Mouse (Mus musculus) myocyte (in vitro differentiated cells): ENCODE results near the gene Pias3.

Experiments used
- CEBPB ChIP-seq: IDR thresholded peaks from 2 replicates; pipeline ENCODE4 v1.6.1; 2011; ENCODE audit warnings: mild to moderate bottlenecking, moderate library complexity; ENCODE audit not compliant: poor library complexity, insufficient read depth, severe bottlenecking
- POLR2A ChIP-seq: IDR thresholded peaks from one replicate; pipeline ENCODE4 v1.6.1; 2011; ENCODE audit warnings: low read depth, mild to moderate bottlenecking, control low read depth, moderate library complexity; ENCODE audit not compliant: insufficient read length
- POLR2AphosphoS2 ChIP-seq: IDR thresholded peaks from one replicate; pipeline ENCODE4 v1.6.1; 2011; ENCODE audit warnings: low read depth, control low read depth; ENCODE audit not compliant: insufficient read length

DNA sequence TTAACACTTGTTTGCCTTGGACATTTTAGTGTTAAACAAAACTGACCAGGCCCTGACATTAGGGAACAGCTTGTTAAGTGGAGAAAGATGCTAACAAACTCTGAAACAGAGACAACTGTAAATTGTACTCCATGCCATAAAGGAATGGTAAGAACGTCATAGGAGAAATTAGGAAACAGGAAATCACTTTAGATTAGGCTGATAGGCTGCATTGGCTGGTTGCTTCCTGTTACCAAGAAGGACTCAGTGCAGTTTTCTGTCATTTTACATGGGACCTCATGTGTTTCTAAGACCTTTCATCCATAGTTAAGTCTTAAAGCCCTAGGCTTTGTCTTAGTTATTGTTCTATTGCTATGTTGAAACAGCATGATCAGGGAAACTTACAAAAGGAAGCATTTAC lies 50.6 kb downstream of the Pias3 start:
- TF ChIP-seq CEBPB = no peak
- no peak for TF ChIP-seq POLR2A
- TF ChIP-seq POLR2AphosphoS2 = no peak
